Mouse (Mus musculus) neural tube, embryonic 13.5 days (tissue): Measurements from ENCODE around the gene Tgfa. TPM values are rescaled to one million over a fixed set of nuclear protein-coding genes. Genes with fewer than 3 reads are reported as not detected.
A peak's percentile ranks its signal among the peaks of the same experiment; 100 is the strongest.

Experiments
- ATAC-seq: fragments of 200-750 bp; cut with Nextera tagmentation; 2 replicates; pipeline ENCODE4 v1.8.0; 2017; ENCODE audit warnings: low read depth, mild to moderate bottlenecking, moderate TSS enrichment, moderate library complexity
- H3K27ac ChIP-seq: fragments of 300-500 bp; sonication (generic); replicated peaks from 2 replicates; pipeline ENCODE4 v1.5.1; 2015; ENCODE audit warnings: moderate library complexity, mild to moderate bottlenecking, inconsistent platforms
- H3K27me3 ChIP-seq: fragments of 300-500 bp; sonication (generic); 2 replicates; pipeline ENCODE4 v1.6.1; 2015; ENCODE audit warnings: mild to moderate bottlenecking, inconsistent platforms
- H3K36me3 ChIP-seq: fragments of 300-500 bp; sonication (generic); 2 replicates; pipeline ENCODE4 v1.6.1; 2015; ENCODE audit warnings: mild to moderate bottlenecking, inconsistent platforms
- H3K4me1 ChIP-seq: fragments of 300-500 bp; sonication (generic); replicated peaks from 2 replicates; pipeline ENCODE4 v1.6.1; 2015; ENCODE audit warnings: inconsistent platforms
- H3K4me2 ChIP-seq: fragments of 300-500 bp; sonication (generic); 2 replicates; pipeline ENCODE4 v1.6.1; 2015; ENCODE audit warnings: inconsistent platforms, mild to moderate bottlenecking, moderate library complexity
- H3K4me3 ChIP-seq: fragments of 300-500 bp; sonication (generic); 2 replicates; pipeline ENCODE4 v1.5.1; 2015; ENCODE audit warnings: mild to moderate bottlenecking, inconsistent platforms
- H3K9ac ChIP-seq: fragments of 300-500 bp; sonication (generic); 2 replicates; pipeline ENCODE4 v1.6.1; 2015; ENCODE audit warnings: moderate library complexity, mild to moderate bottlenecking, inconsistent platforms
- H3K9me3 ChIP-seq: fragments of 300-500 bp; sonication (generic); 2 replicates; pipeline ENCODE4 v1.6.1; 2016; ENCODE audit warnings: inconsistent platforms
- WGBS: fragments of 180-500 bp; shearing (Covaris S2); methylation state at CpG from one replicate; pipeline ENCODE4 v1.1.7; 2015; 5-methylcytosine and 5-hydroxymethylcytosine counted together
- polyA plus RNA-seq: library from polyadenylated mRNA; unstranded; fragments of >200 nt; fragmentation: Nextera tagmentation; extraction: Ambion mirVana; gene quantifications from 2 replicates; pipeline ENCODE4 v1.2.1, GENCODE M21; 2015

Tgfa gene
- polyA plus RNA-seq, 1 experiment from 2014 or later, result 9.7 TPM

DNA sequence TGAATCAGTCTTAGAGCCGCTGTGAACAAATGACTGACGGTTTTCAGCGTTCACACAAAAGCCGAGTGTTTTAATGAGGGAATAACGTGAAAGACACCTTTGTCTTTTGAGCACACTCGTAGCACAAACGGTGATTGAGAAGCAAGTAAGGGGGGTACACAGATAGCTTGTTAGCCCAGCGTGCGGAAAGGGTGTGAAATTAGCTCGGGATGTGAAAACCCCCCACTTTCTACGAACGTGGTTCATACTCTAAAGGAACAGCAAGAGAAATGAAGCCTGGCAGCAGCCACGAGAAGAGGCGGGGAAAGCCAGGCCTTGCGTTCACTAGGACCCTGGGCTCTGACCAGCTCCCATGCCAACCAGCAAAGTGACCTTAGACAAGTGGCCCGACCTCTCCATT is 54.0 kb downstream of the Tgfa start:
- H3K27me3 ChIP-seq, result no peaks in the 10 kb centered on the region
- no peak overlapping the region for H3K4me3 ChIP-seq
- H3K9me3 ChIP-seq, result no peaks in the 10 kb centered on the region
- H3K27ac ChIP-seq, result no peak overlapping the region
- H3K9ac ChIP-seq, result 0 out of 2 replicates have a peak overlapping the region, but pooled peaks have one; percentile 34
- 28% methylated on average over 16 of the region's 16 CpGs for WGBS
- peaks cover 7% of the 10 kb centered on the region for H3K4me1 ChIP-seq
- no peaks in the 10 kb centered on the region for H3K36me3 ChIP-seq
- 0 out of 2 replicates have a peak, but pooled peaks have one; percentile 27 for ATAC-seq
- H3K4me2 ChIP-seq, result peak overlapping the region; percentile 24

GRCm38 (mm10) chr6:86250236-86250635 is 55.2 kb downstream of the Tgfa start:
- Histone ChIP-seq H3K4me3 (no peak overlapping the region), H3K4me2 (no peak overlapping the region)
- 92% methylated on average over 2 of the region's 2 CpGs for WGBS

DNA sequence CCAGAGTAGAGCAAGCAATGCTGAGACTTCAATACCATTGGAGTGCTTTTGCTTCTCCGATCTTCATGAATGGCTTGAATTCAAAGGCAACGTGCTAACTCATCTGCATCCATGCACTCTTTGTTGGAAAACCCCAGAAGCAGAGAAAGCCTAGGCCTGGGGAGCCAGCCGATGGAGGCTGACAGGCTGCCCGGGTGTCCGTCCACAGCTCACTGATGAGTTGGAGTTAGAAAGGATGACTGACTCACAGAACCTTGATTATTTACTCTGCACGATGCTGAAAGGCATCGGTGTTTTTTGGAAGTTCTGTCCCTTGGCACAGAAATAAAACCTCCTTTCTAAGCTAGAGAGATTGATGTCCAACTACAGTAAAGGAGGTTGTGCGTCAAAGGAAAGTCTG is 55.8 kb downstream of the Tgfa start:
- Histone ChIP-seq H3K4me2 (no peak overlapping the region), H3K36me3 (no peaks in the 10 kb centered on the region), H3K27me3 (no peaks in the 10 kb centered on the region), H3K4me1 (peaks cover 7% of the 10 kb centered on the region), H3K27ac (peak overlapping the region; percentile 38; the same call in 1 of the 2 replicates), H3K9me3 (no peaks in the 10 kb centered on the region), H3K9ac (no peak overlapping the region), H3K4me3 (no peak overlapping the region)
- 50% methylated on average over 8 of the region's 8 CpGs for whole genome bisulfite sequencing
- no peak for ATAC-seq

More at GRCm38 (mm10) chr6:86250236-86250635, 55.2 kb downstream of the Tgfa start:
- Histone ChIP-seq H3K9me3 (no peaks in the 10 kb centered on the region), H3K4me1 (peaks cover 7% of the 10 kb centered on the region), H3K36me3 (no peaks in the 10 kb centered on the region), H3K27ac (no peak overlapping the region), H3K27me3 (no peaks in the 10 kb centered on the region), H3K9ac (no peak overlapping the region)
- ATAC-seq, result no peak

DNA sequence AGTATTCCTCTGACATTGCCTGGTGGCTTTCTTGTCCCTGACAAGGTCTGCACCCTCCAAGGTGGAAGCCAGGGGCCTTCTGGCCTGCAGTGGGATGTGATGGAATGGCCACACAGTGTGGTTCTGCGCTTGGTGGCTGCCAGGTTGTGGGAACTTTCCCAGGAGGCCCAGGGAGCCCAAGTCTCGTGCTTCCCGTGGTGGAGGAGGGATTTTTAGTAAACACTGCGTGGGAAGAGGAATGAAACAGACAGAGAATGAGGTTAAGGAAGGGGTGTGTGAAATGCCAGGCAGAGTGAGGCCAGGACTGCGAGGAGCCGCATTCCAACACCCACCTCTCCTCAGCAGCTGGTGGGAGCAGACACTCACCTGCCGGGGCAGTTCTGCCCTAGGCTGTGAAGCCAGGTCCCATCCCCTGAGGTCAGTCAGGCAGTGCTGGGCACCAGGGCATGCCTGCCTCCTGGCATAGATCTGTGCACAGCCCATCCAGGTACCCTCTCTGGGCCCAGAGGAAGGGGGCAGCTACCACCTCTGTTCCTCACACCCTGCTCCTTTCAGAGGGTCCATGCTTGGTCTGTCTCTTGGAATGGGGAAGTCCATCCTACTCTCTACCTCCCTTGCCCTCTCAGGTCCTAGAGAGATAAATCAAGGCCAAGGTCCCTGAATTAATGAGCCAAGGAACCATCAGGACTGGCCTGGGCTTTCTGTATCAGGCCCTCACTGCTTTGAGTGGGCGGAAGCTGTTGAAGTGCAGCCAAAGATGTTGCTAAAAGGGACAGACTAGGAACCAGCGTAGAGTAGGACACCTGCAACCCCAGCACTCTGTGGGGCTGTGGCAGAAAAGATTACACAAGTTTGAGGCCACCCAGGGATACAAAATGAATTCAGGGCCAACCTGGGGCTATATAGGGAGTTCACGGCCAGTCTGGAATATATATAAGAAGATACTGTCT is 57.4 kb downstream of the Tgfa start:
- Histone ChIP-seq H3K9me3 (no peaks in the 10 kb centered on the region), H3K9ac (no peak overlapping the region), H3K4me2 (no peak overlapping the region), H3K27ac (no peak overlapping the region), H3K4me3 (no peak overlapping the region), H3K4me1 (peaks cover 7% of the 10 kb centered on the region), H3K36me3 (no peaks in the 10 kb centered on the region), H3K27me3 (no peaks in the 10 kb centered on the region)
- ATAC-seq, result no peak
- 78% methylated on average over 10 of the region's 10 CpGs for WGBS

GRCm38 (mm10) chr6:86255899-86256298 is 60.9 kb downstream of the Tgfa start:
- WGBS, result 74% methylated on average over 9 of the region's 9 CpGs
- Histone ChIP-seq H3K27me3 (no peaks in the 10 kb centered on the region), H3K4me1 (no peaks in the 10 kb centered on the region), H3K4me3 (no peak overlapping the region), H3K9ac (no peak overlapping the region), H3K9me3 (no peaks in the 10 kb centered on the region), H3K4me2 (no peak overlapping the region), H3K36me3 (no peaks in the 10 kb centered on the region), H3K27ac (no peak overlapping the region)
- ATAC-seq, result no peak

- Histone ChIP-seq H3K27me3 (no peaks in the 10 kb centered on the region), H3K9ac (no peak overlapping the region), H3K36me3 (no peaks in the 10 kb centered on the region), H3K4me2 (no peak overlapping the region), H3K9me3 (no peaks in the 10 kb centered on the region), H3K4me3 (no peak overlapping the region), H3K4me1 (no peaks in the 10 kb centered on the region), H3K27ac (no peak overlapping the region)
- no peak for ATAC-seq
- WGBS, result 94% methylated on average over 6 of the region's 6 CpGs
These were observed 64.2 kb downstream of the Tgfa start for GRCm38 (mm10) chr6:86259242-86259641.

GRCm38 (mm10) chr6:86260322-86261050 is 65.5 kb downstream of the Tgfa start:
- Histone ChIP-seq H3K27ac (no peak overlapping the region), H3K9ac (no peak overlapping the region), H3K27me3 (no peaks in the 10 kb centered on the region), H3K4me1 (no peaks in the 10 kb centered on the region), H3K36me3 (no peaks in the 10 kb centered on the region), H3K4me3 (no peak overlapping the region), H3K9me3 (no peaks in the 10 kb centered on the region), H3K4me2 (no peak overlapping the region)
- ATAC-seq, result no peak
- WGBS, result 48% methylated on average over 7 of the region's 7 CpGs

DNA sequence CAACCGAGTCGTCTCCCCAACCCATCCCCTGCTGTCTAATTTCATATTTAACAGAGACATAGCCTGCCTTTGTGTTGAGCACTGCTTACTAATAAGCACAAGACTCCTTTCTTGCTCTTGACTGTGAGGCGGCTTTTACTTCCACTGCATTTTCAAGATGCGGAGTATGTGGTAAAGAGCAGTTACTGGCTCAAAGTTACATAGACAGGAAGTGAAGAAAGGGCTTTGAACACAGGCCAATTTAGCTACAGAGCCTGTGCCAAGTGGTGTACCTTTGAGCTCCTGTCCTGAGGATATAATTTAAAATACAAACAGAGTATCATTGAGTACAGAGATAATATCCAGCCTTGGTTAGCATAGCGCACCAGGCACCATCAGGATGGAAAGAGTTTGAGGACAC is 71.8 kb downstream of the Tgfa start:
- no peak for ATAC-seq
- WGBS, result 90% methylated on average over 5 of the region's 5 CpGs
- H3K9me3 ChIP-seq, result no peaks in the 10 kb centered on the region
- no peaks in the 10 kb centered on the region for H3K27me3 ChIP-seq
- no peak overlapping the region for H3K4me2 ChIP-seq
- H3K27ac ChIP-seq, result no peak overlapping the region
- H3K36me3 ChIP-seq, result no peaks in the 10 kb centered on the region
- H3K4me1 ChIP-seq, result no peaks in the 10 kb centered on the region
- H3K9ac ChIP-seq, result no peak overlapping the region
- no peak overlapping the region for H3K4me3 ChIP-seq

DNA sequence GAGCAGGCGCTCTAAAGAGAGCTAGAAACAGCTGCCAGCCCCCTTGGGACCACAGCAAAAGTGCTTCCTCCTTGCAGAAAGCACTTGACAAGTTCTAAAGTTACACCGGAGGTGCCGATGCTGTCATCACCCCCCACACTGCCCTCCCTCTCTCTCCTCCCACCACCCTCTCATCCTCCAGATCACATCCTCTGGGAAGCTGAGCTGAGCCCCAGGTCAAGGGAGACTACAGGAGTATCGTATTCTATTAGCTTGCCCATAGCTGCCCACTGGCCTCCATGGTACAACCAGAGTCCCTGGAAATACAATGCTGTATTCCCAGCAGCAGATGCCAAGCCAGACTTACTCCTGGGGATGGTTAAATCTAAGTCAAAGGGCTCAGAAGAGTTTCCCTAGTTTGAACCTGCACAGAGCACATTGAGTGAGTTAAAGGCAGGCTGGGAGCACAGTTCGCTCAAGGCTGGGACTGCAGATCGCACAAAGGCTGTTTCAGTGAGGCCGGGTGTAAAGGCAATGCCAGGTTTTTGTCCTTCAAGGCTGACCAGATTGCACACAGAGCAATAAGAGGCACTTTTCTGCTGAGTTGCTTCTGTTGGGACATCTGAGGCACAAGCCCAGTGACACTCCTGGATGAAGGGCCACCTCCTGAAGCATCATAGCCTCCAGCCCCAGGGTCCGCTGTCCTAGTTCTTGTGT is 75.5 kb downstream of the Tgfa start:
- no peak overlapping the region for H3K4me3 ChIP-seq
- ATAC-seq, result no peak

GRCm38 (mm10) chr6:86271130-86271529 is 76.1 kb downstream of the Tgfa start:
- ATAC-seq, result no peak
- 91% methylated on average over 5 of the region's 5 CpGs for WGBS
- Histone ChIP-seq H3K4me3 (no peak overlapping the region), H3K27me3 (no peaks in the 10 kb centered on the region), H3K36me3 (no peaks in the 10 kb centered on the region), H3K9ac (no peak overlapping the region), H3K4me1 (0 out of 2 replicates have a peak, but pooled peaks cover 5% of the 10 kb centered on the region), H3K27ac (no peak overlapping the region), H3K9me3 (no peaks in the 10 kb centered on the region), H3K4me2 (no peak overlapping the region)

More for the DNA sequence above, 75.5 kb downstream of the Tgfa start:
- WGBS, result 72% methylated on average over 8 of the region's 8 CpGs
- Histone ChIP-seq H3K27me3 (no peaks in the 10 kb centered on the region), H3K4me1 (0 out of 2 replicates have a peak, but pooled peaks cover 5% of the 10 kb centered on the region), H3K27ac (no peak overlapping the region), H3K9ac (no peak overlapping the region), H3K9me3 (no peaks in the 10 kb centered on the region), H3K36me3 (no peaks in the 10 kb centered on the region), H3K4me2 (no peak overlapping the region)

DNA sequence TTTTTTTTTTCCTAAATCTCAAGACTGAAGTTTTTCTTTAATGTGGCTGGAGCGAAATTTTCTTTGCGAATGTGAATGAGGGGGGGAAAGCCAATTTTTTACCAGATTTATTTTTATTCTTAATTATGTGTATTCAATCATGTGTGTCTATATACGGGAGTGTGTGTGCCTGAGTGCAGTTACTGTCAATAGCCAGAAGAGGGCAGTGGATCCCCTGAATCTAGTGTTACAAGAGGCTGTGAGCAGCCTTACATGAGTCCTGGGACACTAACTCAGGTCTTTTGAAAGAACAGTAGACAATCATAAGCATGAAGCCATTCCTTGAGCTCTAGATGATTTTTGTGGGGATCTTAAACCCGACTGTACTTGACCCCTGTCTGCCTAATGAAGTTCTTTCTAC is 80.7 kb downstream of the Tgfa start:
- WGBS, result 94% methylated on average over 4 of the region's 4 CpGs
- H3K27ac ChIP-seq, result no peak overlapping the region

GRCm38 (mm10) chr6:86276816-86277215 is 81.8 kb downstream of the Tgfa start:
- Histone ChIP-seq H3K27me3 (no peaks in the 10 kb centered on the region), H3K9me3 (no peaks in the 10 kb centered on the region), H3K4me2 (no peak overlapping the region), H3K36me3 (no peaks in the 10 kb centered on the region), H3K4me3 (no peak overlapping the region), H3K9ac (no peak overlapping the region), H3K27ac (no peak overlapping the region), H3K4me1 (0 out of 2 replicates have a peak, but pooled peaks cover 5% of the 10 kb centered on the region)
- WGBS, result 90% methylated on average over 2 of the region's 2 CpGs
- ATAC-seq, result no peak

More for the DNA sequence above, 80.7 kb downstream of the Tgfa start:
- H3K4me2 ChIP-seq, result no peak overlapping the region
- H3K4me3 ChIP-seq, result no peak overlapping the region
- H3K36me3 ChIP-seq, result no peaks in the 10 kb centered on the region
- no peaks in the 10 kb centered on the region for H3K9me3 ChIP-seq
- H3K4me1 ChIP-seq, result 0 out of 2 replicates have a peak, but pooled peaks cover 5% of the 10 kb centered on the region
- ATAC-seq, result no peak
- H3K27me3 ChIP-seq, result no peaks in the 10 kb centered on the region
- no peak overlapping the region for H3K9ac ChIP-seq
